Mouse (Mus musculus): ENCODE measurements around the gene Col4a6.

DNA sequence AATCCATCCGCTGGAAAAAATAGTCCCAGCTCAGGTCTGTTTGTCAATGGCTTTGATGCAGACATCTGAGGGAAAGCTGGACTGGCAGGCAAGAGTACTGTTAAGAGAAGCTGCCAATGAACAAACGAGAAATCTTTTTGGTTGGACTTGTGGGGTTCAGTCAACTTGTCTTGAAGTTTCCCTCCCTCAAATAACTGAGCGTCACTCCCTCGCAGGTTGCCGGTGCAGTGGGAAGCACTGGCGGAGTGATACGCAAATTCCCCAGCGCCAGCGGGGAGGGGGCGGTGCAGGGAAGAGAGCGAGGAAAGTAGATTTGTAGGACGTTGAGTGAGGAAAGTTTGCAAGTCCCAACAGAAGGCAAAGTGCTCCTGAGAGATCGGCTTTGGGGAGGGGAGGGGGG, 1.2 kb upstream of the Col4a6 start, which contains the start of gene Col4a5:
- TF ChIP-seq CTCF (IDR thresholded peaks at IDR 0.05; ENCODE audit: control insufficient read depth, insufficient read depth, insufficient replicate concordance, low read depth, low read length) (no peak), POLR2A (IDR thresholded peaks at IDR 0.05; ENCODE audit: control insufficient read depth, low read depth, low read length) (no peak)
